Mouse (Mus musculus) neural tube, embryonic 11.5 days (tissue): ENCODE data around the gene Hsph1. TPM values are rescaled to one million over a fixed set of nuclear protein-coding genes. Genes with fewer than 3 reads are reported as not detected.

Source experiments
- ATAC-seq: fragments of 200-750 bp; cut with Nextera tagmentation; 2 replicates; pipeline ENCODE4 v1.8.0; 2017; ENCODE audit warnings: moderate number of reproducible peaks, mild to moderate bottlenecking, moderate TSS enrichment, moderate library complexity; ENCODE audit not compliant: insufficient read depth, low FRiP score, low TSS enrichment
- DNase-seq: peaks from one replicate; pipeline ENCODE4 v3.0.0-alpha.2; 2015; ENCODE audit warnings: low spot score
- H3K27ac ChIP-seq: fragments of 300-500 bp; sonication (generic); 2 replicates; pipeline ENCODE4 v1.5.1; 2014; ENCODE audit warnings: low read depth, mild to moderate bottlenecking, low read length
- H3K27me3 ChIP-seq: fragments of 300-500 bp; sonication (generic); 2 replicates; pipeline ENCODE4 v1.6.1; 2014; ENCODE audit warnings: mild to moderate bottlenecking, low read length, mixed read lengths; ENCODE audit not compliant: control insufficient read depth, insufficient read depth
- H3K36me3 ChIP-seq: fragments of 300-500 bp; sonication (generic); 2 replicates; pipeline ENCODE4 v1.6.1; 2014; ENCODE audit warnings: mild to moderate bottlenecking, low read length, moderate library complexity, mixed read lengths; ENCODE audit not compliant: control insufficient read depth, insufficient read depth
- H3K4me1 ChIP-seq: fragments of 300-500 bp; sonication (generic); 2 replicates; pipeline ENCODE4 v1.6.1; 2014; ENCODE audit warnings: low read length, mixed read lengths; ENCODE audit not compliant: control insufficient read depth, insufficient read depth
- H3K4me2 ChIP-seq: fragments of 300-500 bp; sonication (generic); 2 replicates; pipeline ENCODE4 v1.6.1; 2014; ENCODE audit warnings: low read depth, mild to moderate bottlenecking, moderate library complexity
- H3K4me3 ChIP-seq: fragments of 300-500 bp; sonication (generic); 2 replicates; pipeline ENCODE4 v1.5.1; 2014; ENCODE audit warnings: low read depth, low read length
- H3K9ac ChIP-seq: fragments of 300-500 bp; sonication (generic); 2 replicates; pipeline ENCODE4 v1.6.1; 2014; ENCODE audit warnings: mild to moderate bottlenecking, low read length
- H3K9me3 ChIP-seq: fragments of 300-500 bp; sonication (generic); 2 replicates; pipeline ENCODE4 v1.6.1; 2016; ENCODE audit warnings: low read length; ENCODE audit not compliant: control insufficient read depth
- WGBS: fragments of 180-500 bp; shearing (Covaris S2); extraction: QIAGEN DNeasy Blood & Tissue Kit; methylation state at CpG from one replicate; pipeline ENCODE4 v1.1.7; 2014; 5-methylcytosine and 5-hydroxymethylcytosine counted together
- polyA plus RNA-seq: library from polyadenylated mRNA; unstranded; fragments of >200 nt; fragmentation: Nextera tagmentation; extraction: Ambion mirVana; gene quantifications from 2 replicates; pipeline ENCODE4 v1.2.1, GENCODE M21; 2014

Gene Hsph1
- 133 and 139 TPM in 2 replicates for polyA plus RNA-seq

- DNase-seq = peak; percentile 97
- H3K27me3 ChIP-seq = no peaks in the 10 kb centered on the region
- H3K36me3 ChIP-seq = peaks cover 2% of the 10 kb centered on the region
- H3K4me3 ChIP-seq = peak within 1 kb of the TSS; percentile 70
- under 1% methylated on average over 60 of the region's 60 CpGs for WGBS
- no peaks in the 10 kb centered on the region for H3K9me3 ChIP-seq
- H3K27ac ChIP-seq = peak within 1 kb of the TSS; percentile 78
- peak; percentile 98 for ATAC-seq
- H3K4me1 ChIP-seq = peaks cover 11% of the 10 kb centered on the region
- H3K9ac ChIP-seq = peak within 1 kb of the TSS; percentile 71
- peak within 1 kb of the TSS; percentile 70 for H3K4me2 ChIP-seq
Observed at GRCm38 (mm10) chr5:149636075-149636920, at the start of gene Hsph1. Gene Hsph1, minus strand, starts transcription at chr5:149636376.

GRCm38 (mm10) chr5:149680946-149681345 lies 44.8 kb upstream of the Hsph1 start:
- DNase-seq = no peak
- WGBS = 60% methylated on average over 5 of the region's 5 CpGs
- Histone ChIP-seq H3K36me3 (no peaks in the 10 kb centered on the region), H3K27ac (no peak overlapping the region), H3K9me3 (no peaks in the 10 kb centered on the region), H3K9ac (no peak overlapping the region), H3K4me1 (peaks cover 5% of the 10 kb centered on the region), H3K4me2 (no peak overlapping the region), H3K4me3 (no peak overlapping the region), H3K27me3 (no peaks in the 10 kb centered on the region)
- ATAC-seq = no peak

GRCm38 (mm10) chr5:149679886-149680285 lies 43.7 kb upstream of the Hsph1 start:
- H3K27me3 ChIP-seq = no peaks in the 10 kb centered on the region
- no peak overlapping the region for H3K4me2 ChIP-seq
- no peak overlapping the region for H3K27ac ChIP-seq
- no peak overlapping the region for H3K9ac ChIP-seq
- H3K36me3 ChIP-seq = no peaks in the 10 kb centered on the region
- H3K4me1 ChIP-seq = peaks cover 5% of the 10 kb centered on the region
- H3K9me3 ChIP-seq = no peaks in the 10 kb centered on the region
- H3K4me3 ChIP-seq = no peak overlapping the region
- ATAC-seq (no peak), DNase-seq (no peak)
- WGBS = 64% methylated on average over 7 of the region's 7 CpGs

- ATAC-seq = 0 out of 2 replicates have a peak, but pooled peaks have one; percentile 2
- peaks cover 5% of the 10 kb centered on the region for H3K4me1 ChIP-seq
- WGBS = 11% methylated on average over 12 of the region's 12 CpGs
- DNase-seq = peak; percentile 30
- H3K9me3 ChIP-seq = no peaks in the 10 kb centered on the region
- no peaks in the 10 kb centered on the region for H3K36me3 ChIP-seq
- H3K4me2 ChIP-seq = peak overlapping the region; percentile 98
- peak overlapping the region; percentile 71 for H3K4me3 ChIP-seq
- H3K27me3 ChIP-seq = no peaks in the 10 kb centered on the region
- peak overlapping the region; percentile 81; the same call in 1 of the 2 replicates for H3K9ac ChIP-seq
- H3K27ac ChIP-seq = no peak overlapping the region
Observed at GRCm38 (mm10) chr5:149679362-149679761, 43.2 kb upstream of the Hsph1 start.

GRCm38 (mm10) chr5:149678990-149679348 lies 42.8 kb upstream of the Hsph1 start:
- no peaks in the 10 kb centered on the region for H3K27me3 ChIP-seq
- no peaks in the 10 kb centered on the region for H3K36me3 ChIP-seq
- H3K4me1 ChIP-seq = peaks cover 5% of the 10 kb centered on the region
- H3K4me2 ChIP-seq = peak overlapping the region; percentile 98
- peak overlapping the region; percentile 71 for H3K4me3 ChIP-seq
- WGBS = 1% methylated on average over 15 of the region's 15 CpGs
- H3K9ac ChIP-seq = peak overlapping the region; percentile 81
- no peak overlapping the region for H3K27ac ChIP-seq
- DNase-seq (peak; percentile 18), ATAC-seq (no peak; the same call in 1 of the 2 replicates)
- H3K9me3 ChIP-seq = no peaks in the 10 kb centered on the region

- H3K9me3 ChIP-seq = no peaks in the 10 kb centered on the region
- no peaks in the 10 kb centered on the region for H3K36me3 ChIP-seq
- DNase-seq = peak; percentile 91
- peak within 1 kb of the TSS; percentile 81 for H3K9ac ChIP-seq
- H3K4me1 ChIP-seq = peaks cover 5% of the 10 kb centered on the region
- peak; percentile 95 for ATAC-seq
- H3K4me3 ChIP-seq = peak within 1 kb of the TSS; percentile 71
- peak within 1 kb of the TSS; percentile 80 for H3K27ac ChIP-seq
- under 1% methylated on average over 74 of the region's 106 CpGs for WGBS
- no peaks in the 10 kb centered on the region for H3K27me3 ChIP-seq
- peak within 1 kb of the TSS; percentile 98 for H3K4me2 ChIP-seq
Observed at GRCm38 (mm10) chr5:149678100-149678989, 42.2 kb upstream of the Hsph1 start, which contains the start of gene B3glct. Gene B3glct, plus strand, starts transcription at chr5:149678230.

- H3K9ac ChIP-seq = no peak overlapping the region
- DNase-seq (no peak), ATAC-seq (no peak)
- H3K4me3 ChIP-seq = no peak overlapping the region
- H3K4me2 ChIP-seq = no peak overlapping the region
- no peak overlapping the region for H3K27ac ChIP-seq
- peaks cover 5% of the 10 kb centered on the region for H3K4me1 ChIP-seq
- no peaks in the 10 kb centered on the region for H3K36me3 ChIP-seq
- H3K27me3 ChIP-seq = no peaks in the 10 kb centered on the region
- no peaks in the 10 kb centered on the region for H3K9me3 ChIP-seq
- WGBS = 90% methylated on average over 3 of the region's 3 CpGs
Observed at GRCm38 (mm10) chr5:149677196-149677595, 41.0 kb upstream of the Hsph1 start.

GRCm38 (mm10) chr5:149663417-149663816 lies 27.2 kb upstream of the Hsph1 start:
- H3K4me3 ChIP-seq = no peak overlapping the region
- H3K27ac ChIP-seq = no peak overlapping the region
- no peaks in the 10 kb centered on the region for H3K36me3 ChIP-seq
- no peaks in the 10 kb centered on the region for H3K4me1 ChIP-seq
- H3K9ac ChIP-seq = no peak overlapping the region
- ATAC-seq = no peak
- DNase-seq = no peak
- H3K27me3 ChIP-seq = no peaks in the 10 kb centered on the region
- 0 out of 2 replicates have a peak, but pooled peaks cover 2% of the 10 kb centered on the region for H3K9me3 ChIP-seq
- H3K4me2 ChIP-seq = no peak overlapping the region
- WGBS = 79% methylated on average over 5 of the region's 5 CpGs
